Mouse (Mus musculus): ENCODE results near the gene Ube2u. TPM values are rescaled to one million over a fixed set of nuclear protein-coding genes. Genes with fewer than 3 reads are reported as not detected.

Ube2u gene
- polyA plus RNA-seq, 1 experiment from 2014 or later, result 0.14 TPM

- Histone ChIP-seq H3K4me1 (ENCODE audit: insufficient read depth, low read depth, low read length) (peaks cover 6% of the 10 kb centered on the region; the same call in 1 of the 2 replicates), H3K9me3 (ENCODE audit: low read length) (no peaks in the 10 kb centered on the region), H3K27ac (ENCODE audit: low read length) (no peak overlapping the region), H3K4me2 (replicated peaks; ENCODE audit: low read depth, low read length) (peak overlapping the region; percentile 48), H3K27me3 (replicated peaks; ENCODE audit: insufficient read depth, low read length) (0 out of 2 replicates have a peak, but pooled peaks cover 3% of the 10 kb centered on the region), H3K36me3 (ENCODE audit: insufficient read depth, low read length) (no peaks in the 10 kb centered on the region), H3K4me3 (ENCODE audit: low read depth, low read length) (peak overlapping the region; percentile 19), H3K9ac (replicated peaks; ENCODE audit: low read depth) (no peak overlapping the region)
- no peak for TF ChIP-seq EP300 (IDR thresholded peaks at IDR 0.05)
- no peak for TF ChIP-seq CTCF (IDR thresholded peaks at IDR 0.05)
- 6% methylated on average over 15 of the region's 15 CpGs for WGBS
- peak; percentile 64 for DNase-seq (ENCODE audit: low spot score)
- ATAC-seq, result peak; percentile 77
Observed at GRCm38 (mm10) chr4:100527554-100528001, 48.9 kb downstream of the Ube2u start.

- H3K4me2 ChIP-seq (replicated peaks; ENCODE audit: low read depth, low read length), result no peak overlapping the region
- no peaks in the 10 kb centered on the region for H3K27me3 ChIP-seq (replicated peaks; ENCODE audit: insufficient read depth, low read length)
- H3K9ac ChIP-seq (replicated peaks; ENCODE audit: low read depth), result no peak overlapping the region
- DNase-seq (ENCODE audit: low spot score) (peak; percentile 68), ATAC-seq (no peak)
- WGBS, result 46% methylated on average over 6 of the region's 6 CpGs
- H3K27ac ChIP-seq (ENCODE audit: low read length), result no peak overlapping the region
- TF ChIP-seq EP300 (IDR thresholded peaks at IDR 0.05), result no peak
- peak; percentile 70 for TF ChIP-seq CTCF (IDR thresholded peaks at IDR 0.05)
- H3K4me1 ChIP-seq (ENCODE audit: insufficient read depth, low read depth, low read length), result no peaks in the 10 kb centered on the region
- H3K9me3 ChIP-seq (ENCODE audit: low read length), result no peaks in the 10 kb centered on the region
- no peaks in the 10 kb centered on the region for H3K36me3 ChIP-seq (ENCODE audit: insufficient read depth, low read length)
- H3K4me3 ChIP-seq (ENCODE audit: low read depth, low read length), result no peak overlapping the region
Observed at GRCm38 (mm10) chr4:100533607-100534006, 55.0 kb downstream of the Ube2u start.

GRCm38 (mm10) chr4:100534946-100535345, 56.3 kb downstream of the Ube2u start:
- DNase-seq (ENCODE audit: low spot score), result no peak
- no peaks in the 10 kb centered on the region for H3K9me3 ChIP-seq (ENCODE audit: low read length)
- no peaks in the 10 kb centered on the region for H3K4me1 ChIP-seq (ENCODE audit: insufficient read depth, low read depth, low read length)
- H3K4me3 ChIP-seq (ENCODE audit: low read depth, low read length), result no peak overlapping the region
- no peak overlapping the region for H3K4me2 ChIP-seq (replicated peaks; ENCODE audit: low read depth, low read length)
- ATAC-seq, result no peak
- H3K27ac ChIP-seq (ENCODE audit: low read length), result no peak overlapping the region
- no peaks in the 10 kb centered on the region for H3K27me3 ChIP-seq (replicated peaks; ENCODE audit: insufficient read depth, low read length)
- 88% methylated on average over 3 of the region's 3 CpGs for WGBS
- TF ChIP-seq EP300 (IDR thresholded peaks at IDR 0.05) (no peak), CTCF (IDR thresholded peaks at IDR 0.05) (no peak)
- no peak overlapping the region for H3K9ac ChIP-seq (replicated peaks; ENCODE audit: low read depth)
- H3K36me3 ChIP-seq (ENCODE audit: insufficient read depth, low read length), result no peaks in the 10 kb centered on the region

- no peak overlapping the region for H3K4me2 ChIP-seq (replicated peaks; ENCODE audit: low read depth, low read length)
- no peaks in the 10 kb centered on the region for H3K36me3 ChIP-seq (ENCODE audit: insufficient read depth, low read length)
- 1% methylated on average over 3 of the region's 3 CpGs for WGBS
- no peak overlapping the region for H3K9ac ChIP-seq (replicated peaks; ENCODE audit: low read depth)
- peak; percentile 80 for DNase-seq (ENCODE audit: low spot score)
- no peaks in the 10 kb centered on the region for H3K4me1 ChIP-seq (ENCODE audit: insufficient read depth, low read depth, low read length)
- no peak for ATAC-seq
- TF ChIP-seq CTCF (IDR thresholded peaks at IDR 0.05) (peak; percentile 78), EP300 (IDR thresholded peaks at IDR 0.05) (no peak)
- H3K4me3 ChIP-seq (ENCODE audit: low read depth, low read length), result no peak overlapping the region
- no peaks in the 10 kb centered on the region for H3K27me3 ChIP-seq (replicated peaks; ENCODE audit: insufficient read depth, low read length)
- H3K27ac ChIP-seq (ENCODE audit: low read length), result no peak overlapping the region
- no peaks in the 10 kb centered on the region for H3K9me3 ChIP-seq (ENCODE audit: low read length)
Observed at GRCm38 (mm10) chr4:100537898-100538297, 59.2 kb downstream of the Ube2u start.

GRCm38 (mm10) chr4:100539483-100539882, 60.8 kb downstream of the Ube2u start:
- Histone ChIP-seq H3K4me3 (ENCODE audit: low read depth, low read length) (no peak overlapping the region), H3K9me3 (ENCODE audit: low read length) (no peaks in the 10 kb centered on the region), H3K36me3 (ENCODE audit: insufficient read depth, low read length) (no peaks in the 10 kb centered on the region), H3K9ac (replicated peaks; ENCODE audit: low read depth) (no peak overlapping the region), H3K27me3 (replicated peaks; ENCODE audit: insufficient read depth, low read length) (no peaks in the 10 kb centered on the region), H3K4me1 (ENCODE audit: insufficient read depth, low read depth, low read length) (no peaks in the 10 kb centered on the region), H3K4me2 (replicated peaks; ENCODE audit: low read depth, low read length) (no peak overlapping the region), H3K27ac (ENCODE audit: low read length) (no peak overlapping the region)
- no peak for ATAC-seq
- DNase-seq (ENCODE audit: low spot score), result no peak
- 49% methylated on average over 3 of the region's 3 CpGs for WGBS
- no peak for TF ChIP-seq EP300 (IDR thresholded peaks at IDR 0.05)
- TF ChIP-seq CTCF (IDR thresholded peaks at IDR 0.05), result no peak

- ATAC-seq (no peak; the same call in 1 of the 2 replicates), DNase-seq (ENCODE audit: low spot score) (peak; percentile 56)
- H3K9me3 ChIP-seq (ENCODE audit: low read length), result no peaks in the 10 kb centered on the region
- H3K4me2 ChIP-seq (replicated peaks; ENCODE audit: low read depth, low read length), result no peak overlapping the region
- no peak overlapping the region for H3K27ac ChIP-seq (ENCODE audit: low read length)
- WGBS, result 34% methylated on average over 4 of the region's 4 CpGs
- no peaks in the 10 kb centered on the region for H3K4me1 ChIP-seq (ENCODE audit: insufficient read depth, low read depth, low read length)
- H3K9ac ChIP-seq (replicated peaks; ENCODE audit: low read depth), result no peak overlapping the region
- H3K36me3 ChIP-seq (ENCODE audit: insufficient read depth, low read length), result no peaks in the 10 kb centered on the region
- H3K27me3 ChIP-seq (replicated peaks; ENCODE audit: insufficient read depth, low read length), result no peaks in the 10 kb centered on the region
- H3K4me3 ChIP-seq (ENCODE audit: low read depth, low read length), result no peak overlapping the region
- TF ChIP-seq EP300 (IDR thresholded peaks at IDR 0.05) (no peak), CTCF (IDR thresholded peaks at IDR 0.05) (no peak)
Observed at GRCm38 (mm10) chr4:100547905-100548304, 69.3 kb downstream of the Ube2u start.

GRCm38 (mm10) chr4:100553296-100553695, 74.6 kb downstream of the Ube2u start:
- no peak for TF ChIP-seq CTCF (IDR thresholded peaks at IDR 0.05)
- DNase-seq (ENCODE audit: low spot score) (no peak), ATAC-seq (no peak)
- H3K36me3 ChIP-seq (ENCODE audit: insufficient read depth, low read length), result no peaks in the 10 kb centered on the region
- no peaks in the 10 kb centered on the region for H3K9me3 ChIP-seq (ENCODE audit: low read length)
- H3K27me3 ChIP-seq (replicated peaks; ENCODE audit: insufficient read depth, low read length), result no peaks in the 10 kb centered on the region
- 64% methylated on average over 2 of the region's 2 CpGs for WGBS
- H3K27ac ChIP-seq (ENCODE audit: low read length), result no peak overlapping the region
- H3K9ac ChIP-seq (replicated peaks; ENCODE audit: low read depth), result no peak overlapping the region
- H3K4me3 ChIP-seq (ENCODE audit: low read depth, low read length), result no peak overlapping the region
- no peak overlapping the region for H3K4me2 ChIP-seq (replicated peaks; ENCODE audit: low read depth, low read length)
- H3K4me1 ChIP-seq (ENCODE audit: insufficient read depth, low read depth, low read length), result no peaks in the 10 kb centered on the region

Data from lung, postnatal 0 days (tissue).